Mouse (Mus musculus) liver, postnatal 0 days (tissue): ENCODE data around the gene Mllt11.

ENCODE experiments used
- CTCF ChIP-seq: sonication (generic); IDR thresholded peaks from 2 replicates; pipeline ENCODE4 v1.5.1; 2016; ENCODE audit warnings: antibody characterized with exemption, low read depth
- EP300 ChIP-seq: IDR thresholded peaks from 2 replicates; pipeline ENCODE4 v1.6.1; 2016; ENCODE audit warnings: antibody characterized with exemption, low read depth, mild to moderate bottlenecking

DNA sequence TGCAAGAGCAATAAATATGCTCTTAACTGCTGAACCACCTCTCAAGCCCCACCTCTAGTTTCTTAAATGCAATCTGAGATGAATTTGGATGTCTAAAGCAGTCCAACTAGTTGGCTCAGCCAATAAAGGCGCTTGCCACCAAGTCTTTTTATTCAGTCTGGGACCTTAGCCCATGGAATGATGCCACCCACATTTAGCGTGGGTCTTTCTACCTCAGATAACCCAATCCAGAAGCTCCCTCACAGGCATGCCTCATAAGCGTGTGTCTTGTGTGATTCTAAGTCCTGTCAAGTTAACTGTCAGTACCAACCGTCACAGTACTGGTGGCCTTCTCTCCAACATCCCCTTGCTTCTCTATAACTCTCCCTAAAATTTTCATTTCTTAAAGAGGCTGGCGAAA is 53.0 kb downstream of the Mllt11 start:
- TF ChIP-seq CTCF (no peak), EP300 (no peak)
